Mouse (Mus musculus): ENCODE data around the gene Batf3. TPM values are rescaled to one million over a fixed set of nuclear protein-coding genes. Genes with fewer than 3 reads are reported as not detected.

The Batf3 gene
- polyA plus RNA-seq, 1 experiment from 2014 or later, result 2.2 TPM

DNA sequence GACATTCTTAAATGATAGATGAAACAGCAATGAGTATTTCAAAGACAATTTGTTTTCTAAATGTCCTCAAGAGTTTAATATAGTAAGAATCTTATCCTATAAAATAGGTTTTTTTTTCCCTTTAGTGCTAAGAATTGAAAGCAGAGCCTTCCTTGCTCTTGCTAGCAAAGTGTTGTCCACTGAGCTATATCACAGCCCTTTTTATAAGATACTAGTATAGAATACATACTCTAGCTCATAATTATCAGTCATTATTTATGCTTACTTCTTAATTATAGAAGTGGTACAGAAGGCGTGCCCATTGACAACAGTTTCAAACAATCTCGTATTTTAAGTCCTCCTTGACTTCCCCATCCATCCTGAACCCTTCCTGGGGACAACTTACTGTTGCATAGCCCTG is 33.1 kb upstream of the Batf3 start:
- no peak overlapping the region for H3K27ac ChIP-seq (ENCODE audit: low read depth, low read length)
- ATAC-seq (ENCODE audit: low read depth), result no peak
- no peaks in the 10 kb centered on the region for H3K36me3 ChIP-seq (ENCODE audit: control insufficient read depth, insufficient read depth, low read length)
- 0 out of 2 replicates have a peak, but pooled peaks cover 9% of the 10 kb centered on the region for H3K4me1 ChIP-seq (ENCODE audit: control insufficient read depth, insufficient read depth, low read length)
- no peak overlapping the region for H3K4me3 ChIP-seq (ENCODE audit: low read depth, low read length)
- no peak overlapping the region for H3K9ac ChIP-seq (replicated peaks; ENCODE audit: low read depth, low read length)
- 90% methylated on average over 2 of the region's 2 CpGs for WGBS
- no peaks in the 10 kb centered on the region for H3K27me3 ChIP-seq (ENCODE audit: control insufficient read depth, insufficient read depth, low read length)
- no peaks in the 10 kb centered on the region for H3K9me3 ChIP-seq (ENCODE audit: control insufficient read depth, low read length)
- H3K4me2 ChIP-seq (ENCODE audit: low read depth, low read length), result no peak overlapping the region

DNA sequence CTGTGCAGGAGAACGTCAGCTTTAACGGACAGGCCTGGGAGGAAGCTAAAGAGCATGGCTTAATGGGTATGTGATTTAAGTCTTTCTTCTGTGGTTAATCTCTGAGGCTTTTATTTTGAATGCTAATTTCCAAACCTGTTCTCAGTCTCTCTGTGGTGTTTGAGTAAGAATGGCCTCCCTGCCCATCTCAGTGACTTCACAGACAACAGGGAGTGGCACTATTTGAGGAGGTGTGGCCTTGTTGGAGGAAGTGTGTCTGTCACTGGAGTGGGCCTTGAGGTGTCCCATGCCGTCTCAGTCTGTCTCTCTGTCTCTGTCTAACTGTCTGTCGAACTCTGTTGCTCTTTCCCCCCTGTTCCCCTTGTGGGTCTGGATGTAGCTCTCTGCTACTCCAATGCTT is 32.5 kb upstream of the Batf3 start:
- H3K9ac ChIP-seq (replicated peaks; ENCODE audit: low read depth, low read length), result no peak overlapping the region
- H3K27ac ChIP-seq (ENCODE audit: low read depth, low read length), result no peak overlapping the region
- ATAC-seq (ENCODE audit: low read depth), result no peak
- H3K9me3 ChIP-seq (ENCODE audit: control insufficient read depth, low read length), result no peaks in the 10 kb centered on the region
- no peaks in the 10 kb centered on the region for H3K27me3 ChIP-seq (ENCODE audit: control insufficient read depth, insufficient read depth, low read length)
- H3K36me3 ChIP-seq (ENCODE audit: control insufficient read depth, insufficient read depth, low read length), result no peaks in the 10 kb centered on the region
- no peak overlapping the region for H3K4me3 ChIP-seq (ENCODE audit: low read depth, low read length)
- 78% methylated on average over 4 of the region's 4 CpGs for WGBS
- 0 out of 2 replicates have a peak, but pooled peaks cover 9% of the 10 kb centered on the region for H3K4me1 ChIP-seq (ENCODE audit: control insufficient read depth, insufficient read depth, low read length)
- H3K4me2 ChIP-seq (ENCODE audit: low read depth, low read length), result no peak overlapping the region

DNA sequence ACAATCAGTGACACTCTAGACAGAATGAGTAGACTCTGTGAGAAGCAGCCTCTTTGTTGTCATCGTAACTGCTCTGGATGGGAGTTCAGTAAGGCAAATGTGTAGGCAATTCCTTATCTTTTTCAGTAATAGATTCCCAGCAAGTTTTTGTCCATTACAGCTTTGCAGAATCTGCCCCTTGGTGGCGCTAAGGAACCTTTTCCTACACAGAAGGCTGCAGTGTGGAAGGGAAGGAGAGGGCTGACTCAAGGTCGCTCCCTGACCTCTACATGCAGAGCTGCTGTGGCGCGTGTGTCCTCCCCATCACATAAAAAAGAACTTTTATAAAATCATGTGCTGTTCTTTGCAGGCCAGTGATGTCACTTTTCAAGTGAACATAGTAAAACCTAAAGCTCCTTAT is 29.3 kb upstream of the Batf3 start:
- 0 out of 2 replicates have a peak, but pooled peaks cover 5% of the 10 kb centered on the region for H3K4me1 ChIP-seq (ENCODE audit: control insufficient read depth, insufficient read depth, low read length)
- no peak overlapping the region for H3K27ac ChIP-seq (ENCODE audit: low read depth, low read length)
- WGBS, result 82% methylated on average over 5 of the region's 5 CpGs
- no peak overlapping the region for H3K9ac ChIP-seq (replicated peaks; ENCODE audit: low read depth, low read length)
- ATAC-seq (ENCODE audit: low read depth), result no peak
- H3K27me3 ChIP-seq (ENCODE audit: control insufficient read depth, insufficient read depth, low read length), result no peaks in the 10 kb centered on the region
- no peak overlapping the region for H3K4me2 ChIP-seq (ENCODE audit: low read depth, low read length)
- H3K4me3 ChIP-seq (ENCODE audit: low read depth, low read length), result no peak overlapping the region
- H3K36me3 ChIP-seq (ENCODE audit: control insufficient read depth, insufficient read depth, low read length), result 0 out of 2 replicates have a peak, but pooled peaks cover 2% of the 10 kb centered on the region
- no peaks in the 10 kb centered on the region for H3K9me3 ChIP-seq (ENCODE audit: control insufficient read depth, low read length)

DNA sequence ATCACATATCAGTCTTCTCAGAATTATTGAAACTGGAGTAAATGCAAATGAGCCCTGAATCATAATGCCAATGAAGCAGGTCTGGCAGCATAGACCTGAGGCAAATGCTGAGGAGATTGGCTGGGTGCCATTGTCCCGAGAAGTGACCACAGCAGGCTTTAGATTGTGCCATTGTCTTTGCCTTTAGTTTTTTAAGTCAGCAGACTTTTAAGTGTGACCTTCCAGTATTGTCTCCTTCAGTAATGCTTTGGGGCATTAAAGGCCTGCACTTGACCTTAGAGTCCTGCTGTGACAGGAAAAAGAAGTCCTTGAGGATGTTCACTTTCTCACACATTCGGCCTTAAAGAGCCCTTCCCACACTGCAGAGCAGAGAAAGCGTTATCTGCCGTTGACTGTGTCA is 27.4 kb upstream of the Batf3 start:
- Histone ChIP-seq H3K4me1 (ENCODE audit: control insufficient read depth, insufficient read depth, low read length) (no peaks in the 10 kb centered on the region), H3K9ac (replicated peaks; ENCODE audit: low read depth, low read length) (no peak overlapping the region), H3K27ac (ENCODE audit: low read depth, low read length) (no peak overlapping the region), H3K27me3 (ENCODE audit: control insufficient read depth, insufficient read depth, low read length) (no peaks in the 10 kb centered on the region), H3K9me3 (ENCODE audit: control insufficient read depth, low read length) (no peaks in the 10 kb centered on the region), H3K4me2 (ENCODE audit: low read depth, low read length) (no peak overlapping the region), H3K36me3 (ENCODE audit: control insufficient read depth, insufficient read depth, low read length) (0 out of 2 replicates have a peak, but pooled peaks cover 4% of the 10 kb centered on the region), H3K4me3 (ENCODE audit: low read depth, low read length) (no peak overlapping the region)
- no peak for ATAC-seq (ENCODE audit: low read depth)
- WGBS, result 85% methylated on average over 4 of the region's 4 CpGs

DNA sequence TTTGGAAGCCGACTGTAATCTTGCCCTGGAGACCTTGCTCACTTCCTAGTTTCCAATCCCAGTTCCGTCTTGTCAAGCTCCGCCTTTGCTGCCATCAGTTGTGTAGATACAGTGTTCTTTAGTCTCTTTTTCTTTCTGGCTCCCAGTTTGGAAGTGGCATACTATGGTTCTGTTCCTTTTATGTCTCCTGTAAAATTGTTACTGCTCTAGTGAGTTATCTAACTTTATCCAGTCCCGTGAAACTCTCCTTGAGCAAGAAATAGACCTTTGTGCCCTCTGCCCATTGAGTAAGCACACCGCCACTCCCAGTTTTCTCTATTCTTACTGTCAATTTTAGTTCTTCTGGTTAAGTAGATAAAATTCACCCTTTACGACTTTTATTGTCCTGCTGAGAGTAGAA is 26.0 kb upstream of the Batf3 start:
- H3K4me1 ChIP-seq (ENCODE audit: control insufficient read depth, insufficient read depth, low read length), result no peaks in the 10 kb centered on the region
- H3K4me2 ChIP-seq (ENCODE audit: low read depth, low read length), result no peak overlapping the region
- 83% methylated on average over 6 of the region's 6 CpGs for WGBS
- H3K4me3 ChIP-seq (ENCODE audit: low read depth, low read length), result no peak overlapping the region
- H3K27ac ChIP-seq (ENCODE audit: low read depth, low read length), result no peak overlapping the region
- H3K27me3 ChIP-seq (ENCODE audit: control insufficient read depth, insufficient read depth, low read length), result no peaks in the 10 kb centered on the region
- 0 out of 2 replicates have a peak, but pooled peaks cover 4% of the 10 kb centered on the region for H3K36me3 ChIP-seq (ENCODE audit: control insufficient read depth, insufficient read depth, low read length)
- ATAC-seq (ENCODE audit: low read depth), result no peak
- no peak overlapping the region for H3K9ac ChIP-seq (replicated peaks; ENCODE audit: low read depth, low read length)
- no peaks in the 10 kb centered on the region for H3K9me3 ChIP-seq (ENCODE audit: control insufficient read depth, low read length)

DNA sequence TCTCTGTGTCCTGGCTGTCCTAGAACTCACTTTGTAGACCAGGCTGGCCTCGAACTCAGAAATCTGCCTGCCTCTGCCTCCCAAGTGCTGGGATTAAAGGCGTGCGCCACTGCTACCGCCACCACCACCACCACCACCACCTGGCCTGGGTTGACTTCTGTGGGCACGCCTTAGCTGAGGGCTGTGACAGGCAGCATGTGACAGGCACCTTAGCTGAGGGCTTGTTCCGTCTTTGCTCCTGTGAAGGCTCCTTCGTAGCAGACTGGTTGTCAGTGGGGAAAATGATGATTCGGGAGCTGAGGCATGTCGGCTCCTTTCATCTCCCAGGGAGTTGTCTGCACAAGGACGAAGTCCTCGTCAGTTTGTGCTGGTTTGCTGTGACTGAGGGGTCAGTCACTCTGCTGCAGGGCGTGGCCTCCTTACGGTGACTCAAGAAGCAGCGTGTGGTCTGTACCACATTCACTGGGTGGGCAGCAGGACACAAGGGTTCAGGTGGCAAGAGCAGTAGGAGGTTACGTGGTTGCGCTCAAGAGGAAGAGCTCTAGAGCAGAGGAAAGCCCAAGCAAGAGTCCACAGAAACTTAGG is 25.2 kb upstream of the Batf3 start:
- ATAC-seq (ENCODE audit: low read depth), result no peak
- Histone ChIP-seq H3K27ac (ENCODE audit: low read depth, low read length) (no peak overlapping the region), H3K4me3 (ENCODE audit: low read depth, low read length) (no peak overlapping the region), H3K36me3 (ENCODE audit: control insufficient read depth, insufficient read depth, low read length) (0 out of 2 replicates have a peak, but pooled peaks cover 4% of the 10 kb centered on the region), H3K4me1 (ENCODE audit: control insufficient read depth, insufficient read depth, low read length) (no peaks in the 10 kb centered on the region), H3K9me3 (ENCODE audit: control insufficient read depth, low read length) (no peaks in the 10 kb centered on the region), H3K9ac (replicated peaks; ENCODE audit: low read depth, low read length) (no peak overlapping the region), H3K4me2 (ENCODE audit: low read depth, low read length) (no peak overlapping the region), H3K27me3 (ENCODE audit: control insufficient read depth, insufficient read depth, low read length) (no peaks in the 10 kb centered on the region)
- WGBS, result 94% methylated on average over 16 of the region's 16 CpGs

DNA sequence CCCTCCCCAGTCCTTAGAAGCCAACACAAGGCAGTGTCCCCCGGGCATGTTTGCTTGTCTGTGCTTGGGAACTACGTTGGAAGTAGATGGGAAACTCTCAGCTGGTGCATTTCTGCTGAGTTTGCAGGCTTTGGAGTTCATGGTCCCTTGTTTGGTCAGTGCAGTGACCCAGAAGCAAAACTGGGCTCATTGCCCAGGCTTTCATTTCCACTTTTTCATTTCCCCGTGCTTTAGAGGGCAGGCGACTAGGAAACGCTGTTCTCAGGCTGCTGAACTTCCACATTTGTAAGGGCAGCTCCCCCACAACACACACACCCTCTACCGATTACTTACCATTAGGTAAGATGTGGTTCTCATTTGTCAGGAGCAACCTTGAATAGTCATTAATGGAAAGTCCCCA is 24.6 kb upstream of the Batf3 start:
- Histone ChIP-seq H3K27ac (ENCODE audit: low read depth, low read length) (no peak overlapping the region), H3K9me3 (ENCODE audit: control insufficient read depth, low read length) (no peaks in the 10 kb centered on the region), H3K4me1 (ENCODE audit: control insufficient read depth, insufficient read depth, low read length) (no peaks in the 10 kb centered on the region), H3K4me3 (ENCODE audit: low read depth, low read length) (no peak overlapping the region), H3K36me3 (ENCODE audit: control insufficient read depth, insufficient read depth, low read length) (0 out of 2 replicates have a peak, but pooled peaks cover 4% of the 10 kb centered on the region), H3K9ac (replicated peaks; ENCODE audit: low read depth, low read length) (no peak overlapping the region), H3K4me2 (ENCODE audit: low read depth, low read length) (no peak overlapping the region), H3K27me3 (ENCODE audit: control insufficient read depth, insufficient read depth, low read length) (no peaks in the 10 kb centered on the region)
- 76% methylated on average over 6 of the region's 6 CpGs for WGBS
- no peak for ATAC-seq (ENCODE audit: low read depth)

DNA sequence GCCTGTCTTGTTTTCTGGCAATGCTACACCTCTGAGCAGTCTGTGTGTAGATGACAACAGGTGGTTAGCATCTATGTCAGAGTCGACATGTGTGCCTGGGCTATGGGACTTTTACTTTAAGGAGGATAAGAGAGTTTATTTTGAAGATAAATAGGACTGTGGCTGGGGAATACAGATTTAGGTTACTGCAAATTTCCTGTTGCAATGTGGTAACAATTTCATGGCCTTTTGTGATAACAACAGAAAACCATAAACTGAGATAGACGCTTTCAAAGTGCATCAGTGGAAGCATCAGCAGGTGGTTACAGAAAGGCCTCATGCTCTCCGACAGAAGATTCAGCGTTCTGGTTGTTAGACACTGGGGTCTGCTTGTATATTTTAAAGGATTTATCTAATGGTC is 24.2 kb upstream of the Batf3 start:
- Histone ChIP-seq H3K36me3 (ENCODE audit: control insufficient read depth, insufficient read depth, low read length) (0 out of 2 replicates have a peak, but pooled peaks cover 4% of the 10 kb centered on the region), H3K9me3 (ENCODE audit: control insufficient read depth, low read length) (no peaks in the 10 kb centered on the region), H3K4me1 (ENCODE audit: control insufficient read depth, insufficient read depth, low read length) (no peaks in the 10 kb centered on the region), H3K4me2 (ENCODE audit: low read depth, low read length) (no peak overlapping the region), H3K9ac (replicated peaks; ENCODE audit: low read depth, low read length) (no peak overlapping the region), H3K27ac (ENCODE audit: low read depth, low read length) (no peak overlapping the region), H3K27me3 (ENCODE audit: control insufficient read depth, insufficient read depth, low read length) (no peaks in the 10 kb centered on the region), H3K4me3 (ENCODE audit: low read depth, low read length) (no peak overlapping the region)
- ATAC-seq (ENCODE audit: low read depth), result no peak
- WGBS, result 91% methylated on average over 4 of the region's 4 CpGs

DNA sequence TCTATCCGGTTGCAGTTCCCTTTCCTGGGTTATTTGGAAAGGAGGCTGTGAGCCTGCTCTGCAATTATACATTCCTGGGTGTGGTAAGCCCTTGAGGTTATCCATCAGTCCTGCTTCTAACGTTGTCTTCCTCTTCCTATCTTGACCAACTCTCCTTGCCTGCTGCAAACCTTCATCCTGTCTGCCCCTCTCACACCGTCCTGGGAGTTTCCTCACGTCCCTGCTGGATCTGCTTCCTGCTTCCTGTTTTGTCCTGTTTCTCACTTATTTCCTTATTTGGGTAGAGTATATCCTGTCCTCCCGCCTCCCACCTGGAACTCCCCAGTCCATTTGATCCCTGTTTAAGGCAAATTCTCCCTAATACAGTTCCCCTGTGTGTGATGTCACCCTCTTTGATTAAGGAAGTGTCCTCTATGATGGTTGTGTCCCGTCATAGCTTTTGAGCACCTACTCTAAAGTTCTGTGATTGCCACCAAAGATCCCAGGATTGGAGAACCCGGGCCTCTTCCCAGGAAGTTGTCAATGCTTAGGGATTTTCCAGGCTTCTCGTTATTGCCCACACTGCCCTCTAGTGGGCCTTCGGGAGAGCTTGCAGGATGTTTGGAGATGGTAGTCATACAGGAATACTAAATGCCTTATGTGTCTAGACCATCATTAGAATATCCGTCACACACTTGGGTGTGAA is 22.3 kb upstream of the Batf3 start:
- no peak overlapping the region for H3K4me3 ChIP-seq (ENCODE audit: low read depth, low read length)
- ATAC-seq (ENCODE audit: low read depth), result no peak; the same call in 1 of the 2 replicates
- H3K27ac ChIP-seq (ENCODE audit: low read depth, low read length), result no peak overlapping the region
- no peak overlapping the region for H3K9ac ChIP-seq (replicated peaks; ENCODE audit: low read depth, low read length)
- no peaks in the 10 kb centered on the region for H3K9me3 ChIP-seq (ENCODE audit: control insufficient read depth, low read length)
- H3K4me1 ChIP-seq (ENCODE audit: control insufficient read depth, insufficient read depth, low read length), result no peaks in the 10 kb centered on the region
- no peak overlapping the region for H3K4me2 ChIP-seq (ENCODE audit: low read depth, low read length)
- 0 out of 2 replicates have a peak, but pooled peaks cover 4% of the 10 kb centered on the region for H3K36me3 ChIP-seq (ENCODE audit: control insufficient read depth, insufficient read depth, low read length)
- H3K27me3 ChIP-seq (ENCODE audit: control insufficient read depth, insufficient read depth, low read length), result no peaks in the 10 kb centered on the region
- 66% methylated on average over 10 of the region's 10 CpGs for WGBS
